Mouse (Mus musculus): ENCODE measurements at regions not wholly inside any gene's neighbourhood (a gene's known extent, or its start where the extent isn't known, plus 50 kb on each side); places are given as distances from the start of the nearest gene placed in this dataset.

DNA sequence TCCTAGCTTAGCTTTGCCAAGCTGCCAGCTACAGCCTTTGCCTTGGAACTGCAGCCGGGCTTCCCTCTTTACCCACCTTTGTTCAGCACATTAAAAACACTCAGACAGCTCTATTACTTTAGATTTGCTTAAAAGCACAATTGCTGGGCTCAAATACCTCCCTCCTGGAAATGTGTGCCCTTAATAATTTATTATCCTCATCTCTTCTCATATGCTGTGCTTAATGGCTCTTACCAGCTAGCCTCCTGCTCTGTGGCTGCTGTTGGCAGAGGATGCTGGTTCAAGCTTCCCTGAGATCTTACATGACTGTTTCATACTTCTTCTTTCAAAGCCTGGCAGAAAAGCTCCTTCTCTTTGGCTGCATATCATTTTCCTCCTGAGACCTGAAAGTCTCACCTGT, 378.1 kb upstream of the Cdh19 start:
- in situ Hi-C loops (cut with MboI; ENCODE audit: low pct_unique_long_range_greater_than_20kb): no loop called here
- CTCF ChIA-PET: no interaction called here

DNA sequence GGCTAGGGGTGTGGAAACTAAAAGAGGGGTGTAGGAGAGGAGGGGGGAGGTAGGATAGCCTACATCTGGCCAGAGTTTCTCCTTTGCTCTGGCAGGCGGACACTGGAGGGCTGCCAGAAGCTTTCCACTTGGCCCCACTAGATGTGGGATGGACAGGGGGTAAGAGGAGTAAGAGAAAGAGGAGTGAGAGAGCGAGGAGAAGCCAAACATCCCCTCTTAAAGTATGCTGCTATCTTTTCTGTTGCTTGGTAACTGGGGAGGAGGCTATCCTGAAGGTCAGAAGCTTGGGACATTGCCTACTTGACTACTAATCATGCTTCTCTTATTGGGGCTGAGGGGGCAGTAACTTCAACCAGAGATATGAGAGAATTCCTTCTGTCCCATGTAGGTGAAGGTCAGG, 360.5 kb upstream of the Cdh19 start:
- POLR2A ChIA-PET: no interaction called here
- ATAC-seq: no peak
- peaks cover 2% of the 10 kb centered on the region for H3K27me3 ChIP-seq
- CTCF ChIA-PET: no interaction called here
- no peak for DNase-seq (ENCODE audit: low read depth, low spot score)
- in situ Hi-C loops (cut with MboI; ENCODE audit: low pct_unique_long_range_greater_than_20kb): no loop called here
- no peak for TF ChIP-seq CTCF (IDR thresholded peaks at IDR 0.05)

More for the DNA sequence above, 378.1 kb upstream of the Cdh19 start:
- POLR2A ChIA-PET: no interaction called here
- DNase-seq (ENCODE audit: low read depth, low spot score) (no peak), ATAC-seq (no peak)
- no peaks in the 10 kb centered on the region for H3K27me3 ChIP-seq
- no peak for TF ChIP-seq CTCF (IDR thresholded peaks at IDR 0.05)

DNA sequence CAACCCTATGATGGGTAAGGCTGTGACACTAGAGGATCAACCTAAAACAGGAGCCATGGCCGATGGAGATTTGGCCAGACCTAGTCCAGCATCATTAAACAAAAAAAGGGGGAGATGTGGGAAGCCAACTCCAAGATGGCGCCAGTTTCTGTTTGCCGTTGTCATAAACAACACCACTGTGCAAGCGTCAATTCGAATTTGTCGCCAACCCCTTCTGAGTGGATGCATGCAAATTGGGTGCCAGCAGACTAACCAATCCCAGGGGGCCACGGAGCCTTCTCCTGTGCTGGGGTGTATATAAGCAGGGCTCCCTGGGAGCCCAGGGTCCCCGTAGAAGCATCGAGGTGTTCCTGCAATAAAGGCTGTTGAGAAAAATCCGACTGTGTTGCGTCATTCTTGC, 324.9 kb upstream of the Cdh19 start:
- H3K27me3 ChIP-seq: no peaks in the 10 kb centered on the region
- ChIA-PET CTCF (no interaction called here), POLR2A (no interaction called here)
- ATAC-seq (no peak), DNase-seq (ENCODE audit: low read depth, low spot score) (no peak)
- no peak for TF ChIP-seq CTCF (IDR thresholded peaks at IDR 0.05)
- in situ Hi-C loops (cut with MboI; ENCODE audit: low pct_unique_long_range_greater_than_20kb): no loop called here

DNA sequence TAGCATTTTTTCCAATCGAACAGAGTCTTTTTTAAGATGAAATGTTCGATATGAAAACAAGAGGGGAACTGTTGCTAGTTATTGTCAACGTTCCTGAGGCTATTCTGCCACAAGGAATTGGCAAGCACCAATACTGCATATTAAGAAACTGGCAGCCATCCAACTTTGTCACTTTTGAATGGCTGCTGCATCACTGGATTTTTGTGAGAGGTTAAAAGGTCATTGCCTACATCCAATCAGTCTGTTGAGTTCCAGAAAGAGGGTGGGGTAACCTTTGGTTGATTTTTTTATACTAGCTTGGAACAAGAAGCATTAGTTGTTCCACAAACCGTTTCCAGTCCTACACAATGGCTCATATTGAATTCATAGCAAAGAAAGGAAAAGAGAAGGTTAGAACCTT, 309.0 kb upstream of the Cdh19 start:
- DNase-seq (ENCODE audit: low read depth, low spot score): no peak

DNA sequence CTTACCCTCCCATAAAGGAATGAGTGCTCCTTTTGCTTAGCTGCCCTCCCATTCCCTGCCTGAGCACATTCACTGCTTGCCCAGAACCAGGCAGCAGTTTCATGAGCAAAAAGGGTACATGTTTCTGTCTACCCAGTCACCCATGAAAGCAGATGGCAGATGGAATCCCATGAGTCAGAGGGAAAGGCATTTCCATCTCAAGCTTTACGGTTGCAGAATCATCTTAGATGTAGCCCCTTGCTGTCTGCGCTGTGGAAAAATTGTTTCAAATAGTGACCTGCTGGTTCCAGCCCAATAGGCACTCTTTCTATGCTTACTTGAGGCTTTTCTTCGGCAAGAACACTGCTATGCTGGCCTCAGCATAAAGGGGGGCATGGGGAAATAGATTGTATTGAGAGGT, 308.5 kb upstream of the Cdh19 start:
- ChIA-PET POLR2A (no interaction called here), CTCF (interaction anchor here (1.7 kb wide), 1 partner anchor 44 kb away, joined by 3 read pairs; no protein-coding TSS in a partner anchor)
- peak; percentile 94 for ATAC-seq
- peak; percentile 37 for DNase-seq (ENCODE audit: low read depth, low spot score)
- in situ Hi-C loops (cut with MboI; ENCODE audit: low pct_unique_long_range_greater_than_20kb): no loop called here
- no peak for TF ChIP-seq CTCF (IDR thresholded peaks at IDR 0.05)
- no peaks in the 10 kb centered on the region for H3K27me3 ChIP-seq

More for the DNA sequence above, 309.0 kb upstream of the Cdh19 start:
- no peak for ATAC-seq
- no peak for TF ChIP-seq CTCF (IDR thresholded peaks at IDR 0.05)
- no peaks in the 10 kb centered on the region for H3K27me3 ChIP-seq
- ChIA-PET POLR2A (no interaction called here), CTCF (interaction anchor here (1.7 kb wide), 1 partner anchor 44 kb away, joined by 3 read pairs; no protein-coding TSS in a partner anchor)
- in situ Hi-C loops (cut with MboI; ENCODE audit: low pct_unique_long_range_greater_than_20kb): no loop called here

DNA sequence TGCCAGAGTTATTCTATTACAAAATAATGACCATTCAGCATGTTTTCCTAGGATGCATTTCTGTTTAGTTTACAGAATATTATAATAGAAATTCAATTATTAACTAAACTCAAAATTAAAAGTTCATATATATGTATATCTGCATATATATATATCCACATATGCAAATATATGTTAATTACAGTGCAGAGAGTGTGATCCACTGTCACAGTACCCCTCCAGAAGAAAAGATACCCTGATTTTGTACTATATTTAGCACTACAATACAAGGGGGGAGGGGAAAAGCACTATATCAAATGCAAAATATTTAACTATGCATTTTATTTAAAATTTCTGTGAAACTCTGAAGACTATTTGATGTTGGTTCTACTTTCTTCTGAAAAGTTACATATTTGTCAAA, 265.4 kb upstream of the Cdh19 start:
- POLR2A ChIA-PET: no interaction called here
- CTCF ChIA-PET: interaction anchor here (1.0 kb wide), 1 partner anchor 43 kb away, joined by 3 read pairs; no protein-coding TSS in a partner anchor

DNA sequence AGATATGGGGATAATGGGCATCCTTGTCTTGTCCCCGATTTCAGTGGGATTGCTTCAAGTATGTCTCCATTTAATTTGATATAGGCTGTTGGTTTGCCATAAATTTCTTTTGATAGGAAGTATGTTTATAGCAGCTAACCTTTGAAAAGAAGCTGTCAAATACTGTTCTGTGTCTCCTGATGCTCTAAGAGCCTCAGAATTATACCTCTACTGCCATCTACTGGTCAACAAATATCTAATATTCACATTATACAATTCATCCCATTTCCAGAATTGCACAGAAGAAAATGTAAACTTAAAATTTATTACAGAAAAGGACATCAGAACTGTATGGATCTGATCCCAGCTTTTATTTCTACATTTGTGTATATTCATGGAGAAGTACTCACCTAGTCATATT, 265.0 kb upstream of the Cdh19 start:
- no peak for ATAC-seq
- H3K27me3 ChIP-seq: no peaks in the 10 kb centered on the region
- peak; percentile 38 for TF ChIP-seq CTCF (IDR thresholded peaks at IDR 0.05)
- DNase-seq (ENCODE audit: low read depth, low spot score): no peak
- in situ Hi-C loops (cut with MboI; ENCODE audit: low pct_unique_long_range_greater_than_20kb): no loop called here
- POLR2A ChIA-PET: no interaction called here
- CTCF ChIA-PET: interaction anchor here (1.0 kb wide), 1 partner anchor 43 kb away, joined by 3 read pairs; no protein-coding TSS in a partner anchor

More for the DNA sequence above, 265.4 kb upstream of the Cdh19 start:
- in situ Hi-C loops (cut with MboI; ENCODE audit: low pct_unique_long_range_greater_than_20kb): no loop called here
- no peak for TF ChIP-seq CTCF (IDR thresholded peaks at IDR 0.05)
- ATAC-seq: no peak
- no peaks in the 10 kb centered on the region for H3K27me3 ChIP-seq
- no peak for DNase-seq (ENCODE audit: low read depth, low spot score)

All from Patski (cell line).